Mouse (Mus musculus): ENCODE results near the gene Acvr1b. TPM values are rescaled to one million over a fixed set of nuclear protein-coding genes. Genes with fewer than 3 reads are reported as not detected.
A peak's percentile ranks its signal among the peaks of the same experiment; 100 is the strongest.

The Acvr1b gene
- 22.4 and 24.1 TPM in 2 replicates for polyA plus RNA-seq (2015; fragmentation: Nextera tagmentation; extraction: Ambion mirVana)

DNA sequence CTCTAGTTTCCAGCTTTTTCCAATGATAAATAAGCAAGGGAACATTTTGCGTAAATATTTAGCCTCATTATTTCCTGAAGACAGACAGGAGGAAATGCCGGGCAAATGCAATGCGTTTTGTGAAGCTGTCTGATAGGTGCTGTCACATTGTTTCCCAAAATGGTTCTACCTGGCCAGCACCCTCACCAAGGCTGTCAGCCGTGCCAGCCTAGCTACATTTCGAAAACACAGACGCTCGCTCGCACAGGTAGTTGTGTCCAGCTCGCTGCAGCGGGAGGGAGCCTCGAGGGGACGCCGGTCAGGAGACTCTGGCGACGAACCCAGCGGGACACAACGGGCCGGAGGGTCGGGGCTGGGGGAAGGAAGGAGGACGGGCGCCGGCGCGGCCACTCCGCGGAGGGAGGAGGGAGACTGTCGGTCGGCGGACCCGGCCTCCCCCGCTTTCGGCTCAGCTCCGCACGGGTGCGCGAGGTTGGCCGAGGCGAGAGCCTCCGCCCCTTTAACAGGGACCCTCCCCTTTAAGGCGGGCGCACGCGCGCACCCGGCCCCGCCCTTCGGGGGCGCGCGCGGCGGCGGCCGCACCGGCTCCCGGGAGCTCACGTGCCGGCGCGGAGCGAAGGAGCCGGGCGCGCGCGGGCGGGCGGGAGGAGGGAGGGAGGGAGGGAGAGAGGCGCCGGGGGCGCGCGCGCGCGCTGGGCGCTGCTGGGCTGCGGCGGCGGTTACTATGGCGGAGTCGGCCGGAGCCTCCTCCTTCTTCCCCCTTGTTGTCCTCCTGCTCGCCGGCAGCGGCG, at the start of gene Acvr1b:
Gene Acvr1b, plus strand, starts transcription at position 647 of the 791 bp plus-strand sequence.
- Histone ChIP-seq H3K9me3 (ENCODE audit: control insufficient read depth, low read length) (no peaks in the 10 kb centered on the region), H3K27ac (ENCODE audit: low read depth, low read length) (peak within 1 kb of the TSS; percentile 91), H3K4me2 (ENCODE audit: low read length) (peak within 1 kb of the TSS; percentile 87), H3K9ac (ENCODE audit: low read depth, low read length) (peak within 1 kb of the TSS; percentile 97), H3K4me3 (ENCODE audit: low read length) (peak within 1 kb of the TSS; percentile 91), H3K27me3 (replicated peaks; ENCODE audit: control insufficient read depth, insufficient read depth, low read length) (no peaks in the 10 kb centered on the region), H3K36me3 (ENCODE audit: control insufficient read depth, insufficient read depth, low read length) (no peaks in the 10 kb centered on the region), H3K4me1 (ENCODE audit: control insufficient read depth, insufficient read depth, low read depth, low read length) (peaks cover 24% of the 10 kb centered on the region)
- 1% methylated on average over 39 of the region's 87 CpGs for WGBS
- ATAC-seq, result peak; percentile 93

DNA sequence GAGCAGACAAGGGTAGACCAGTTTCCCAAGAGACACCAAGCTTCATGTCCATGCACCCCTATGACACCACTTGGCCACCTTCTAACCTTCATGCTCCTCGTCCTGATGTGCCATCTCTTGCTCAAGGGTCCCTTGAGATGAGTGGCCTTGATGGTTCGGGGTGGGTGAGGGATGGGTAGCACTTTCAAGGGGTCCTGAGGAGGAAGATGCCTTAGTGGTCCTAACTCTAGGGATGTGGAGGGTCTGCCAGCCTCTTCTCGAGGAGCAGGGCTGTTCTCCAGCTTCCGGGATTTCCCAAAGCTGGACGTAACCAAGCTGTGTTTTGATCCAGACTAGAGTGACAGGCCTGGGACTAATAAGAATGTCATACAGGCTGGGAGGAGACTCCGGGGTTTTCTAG, 48.3 kb upstream of the Acvr1b start:
- Histone ChIP-seq H3K9ac (ENCODE audit: low read depth, low read length) (no peak overlapping the region), H3K4me3 (ENCODE audit: low read length) (no peak overlapping the region), H3K27ac (ENCODE audit: low read depth, low read length) (no peak overlapping the region), H3K9me3 (ENCODE audit: control insufficient read depth, low read length) (no peaks in the 10 kb centered on the region), H3K36me3 (ENCODE audit: control insufficient read depth, insufficient read depth, low read length) (no peaks in the 10 kb centered on the region), H3K4me2 (ENCODE audit: low read length) (no peak overlapping the region), H3K27me3 (replicated peaks; ENCODE audit: control insufficient read depth, insufficient read depth, low read length) (peaks cover 22% of the 10 kb centered on the region), H3K4me1 (ENCODE audit: control insufficient read depth, insufficient read depth, low read depth, low read length) (peaks cover 7% of the 10 kb centered on the region)
- WGBS, result 92% methylated on average over 6 of the region's 6 CpGs
- ATAC-seq, result no peak

DNA sequence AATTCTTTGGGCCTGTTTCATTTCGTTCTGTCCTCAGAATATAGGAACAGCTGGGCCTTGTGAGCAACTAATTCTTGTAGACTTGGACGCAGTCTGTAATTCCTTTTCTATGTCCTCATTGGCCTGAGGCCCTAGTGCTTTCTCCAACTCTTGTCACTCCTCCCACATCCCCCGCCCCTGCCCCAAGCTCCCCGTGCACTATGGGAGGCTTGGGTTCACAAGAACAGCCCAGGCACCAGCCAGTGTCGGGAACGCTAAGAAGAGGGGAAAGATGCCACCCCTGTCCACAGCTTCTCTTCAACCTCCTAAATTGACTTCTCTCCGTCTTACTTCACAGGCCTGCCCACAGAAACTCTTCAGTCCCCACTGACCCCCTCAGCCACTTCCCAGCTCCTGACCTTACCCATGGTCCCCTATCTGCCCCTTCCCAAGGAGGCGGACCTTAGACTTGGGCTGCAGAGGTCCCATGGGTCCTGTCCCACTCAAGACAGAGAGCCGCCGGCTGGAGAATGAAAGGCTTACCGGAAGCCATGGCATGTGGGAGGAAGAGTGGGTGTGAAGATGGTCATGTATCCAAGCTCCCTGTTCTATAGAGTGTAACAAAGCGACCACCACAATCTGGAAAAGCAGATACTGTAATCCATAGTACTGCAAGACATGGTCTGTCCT, 46.9 kb upstream of the Acvr1b start:
- 81% methylated on average over 12 of the region's 12 CpGs for WGBS
- H3K36me3 ChIP-seq (ENCODE audit: control insufficient read depth, insufficient read depth, low read length), result no peaks in the 10 kb centered on the region
- peaks cover 12% of the 10 kb centered on the region for H3K4me1 ChIP-seq (ENCODE audit: control insufficient read depth, insufficient read depth, low read depth, low read length)
- no peak overlapping the region for H3K4me3 ChIP-seq (ENCODE audit: low read length)
- no peak for ATAC-seq
- no peak overlapping the region for H3K27ac ChIP-seq (ENCODE audit: low read depth, low read length)
- no peak overlapping the region for H3K9ac ChIP-seq (ENCODE audit: low read depth, low read length)
- no peaks in the 10 kb centered on the region for H3K9me3 ChIP-seq (ENCODE audit: control insufficient read depth, low read length)
- peaks cover 26% of the 10 kb centered on the region for H3K27me3 ChIP-seq (replicated peaks; ENCODE audit: control insufficient read depth, insufficient read depth, low read length)
- no peak overlapping the region for H3K4me2 ChIP-seq (ENCODE audit: low read length)

DNA sequence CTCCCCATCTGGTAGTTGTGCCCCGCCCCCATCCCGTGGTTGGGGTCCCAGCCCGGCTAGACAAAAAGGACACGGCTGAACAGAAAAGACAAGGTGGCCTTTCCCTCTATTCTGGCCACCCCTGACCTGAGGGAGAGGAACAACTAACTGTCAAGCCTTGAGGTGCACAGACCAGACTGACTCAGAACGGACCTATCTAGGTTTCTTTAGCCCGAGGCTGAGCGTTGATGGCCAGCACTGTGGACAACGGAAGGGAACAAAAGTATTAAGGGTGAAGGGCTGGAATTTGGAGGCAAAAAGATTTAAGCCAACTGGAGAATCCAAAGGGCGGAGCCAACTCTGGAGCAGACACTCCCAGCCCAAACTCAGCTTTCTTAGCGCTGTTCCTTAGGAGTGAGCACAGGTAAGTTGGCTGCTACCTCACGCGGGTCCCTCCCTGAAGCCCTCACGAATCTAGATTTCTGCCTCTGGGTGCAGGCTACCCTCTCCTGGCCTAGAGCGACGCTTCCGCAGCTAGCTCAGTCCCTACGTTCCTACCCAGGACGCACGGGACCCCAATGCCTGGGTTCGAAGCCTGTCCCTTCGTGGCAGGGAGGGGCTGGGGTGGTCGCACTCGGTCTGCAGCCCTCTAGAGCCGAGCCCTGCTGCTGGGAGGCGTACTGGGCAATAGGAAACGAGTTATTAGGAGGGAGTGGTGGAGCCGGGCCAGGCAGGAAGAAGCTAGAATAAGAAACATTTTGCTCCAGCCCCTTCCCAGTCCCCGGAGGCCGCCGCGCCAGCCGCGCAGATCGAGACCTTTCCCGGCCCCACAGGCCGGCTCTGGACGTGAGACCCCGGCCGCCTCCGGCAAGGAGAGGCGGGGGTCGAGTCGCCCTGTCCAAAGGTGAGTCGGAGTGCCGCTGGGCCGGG, 45.4 kb upstream of the Acvr1b start, which contains the start of gene Acvrl1:
Gene Acvrl1, plus strand, starts transcription at position 342 of the 909 bp plus-strand sequence.
- Histone ChIP-seq H3K4me2 (ENCODE audit: low read length) (peak within 1 kb of the TSS; percentile 60), H3K4me1 (ENCODE audit: control insufficient read depth, insufficient read depth, low read depth, low read length) (peaks cover 13% of the 10 kb centered on the region), H3K9ac (ENCODE audit: low read depth, low read length) (peak within 1 kb of the TSS; percentile 59), H3K27ac (ENCODE audit: low read depth, low read length) (no peak within 1 kb of the TSS), H3K9me3 (ENCODE audit: control insufficient read depth, low read length) (no peaks in the 10 kb centered on the region), H3K27me3 (replicated peaks; ENCODE audit: control insufficient read depth, insufficient read depth, low read length) (peaks cover 26% of the 10 kb centered on the region), H3K36me3 (ENCODE audit: control insufficient read depth, insufficient read depth, low read length) (no peaks in the 10 kb centered on the region), H3K4me3 (ENCODE audit: low read length) (peak within 1 kb of the TSS; percentile 36)
- 4% methylated on average over 45 of the region's 46 CpGs for WGBS
- no peak for ATAC-seq

DNA sequence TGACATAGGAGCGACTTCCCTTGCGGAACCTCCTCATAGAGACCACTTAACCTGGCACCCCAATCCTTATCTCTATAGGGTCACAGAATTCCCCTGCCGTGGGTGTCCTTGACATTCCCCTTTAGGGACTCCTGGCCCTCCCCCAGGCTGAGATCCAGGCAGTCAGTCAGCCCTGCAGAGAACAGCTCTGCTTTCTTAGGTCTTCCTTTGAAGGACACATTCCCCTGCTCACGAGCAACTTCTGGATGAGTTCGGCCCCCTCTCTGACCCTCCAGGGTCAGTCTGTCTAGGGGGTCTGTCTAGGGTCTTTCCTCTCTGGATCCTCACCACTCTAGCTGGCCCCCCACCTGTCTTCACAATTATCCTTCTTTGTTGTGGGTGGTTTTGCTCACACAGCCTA, 44.5 kb upstream of the Acvr1b start:
- no peak overlapping the region for H3K9ac ChIP-seq (ENCODE audit: low read depth, low read length)
- no peak overlapping the region for H3K27ac ChIP-seq (ENCODE audit: low read depth, low read length)
- H3K36me3 ChIP-seq (ENCODE audit: control insufficient read depth, insufficient read depth, low read length), result no peaks in the 10 kb centered on the region
- 38% methylated on average over 5 of the region's 5 CpGs for WGBS
- ATAC-seq, result no peak
- H3K4me2 ChIP-seq (ENCODE audit: low read length), result peak overlapping the region; percentile 5
- H3K27me3 ChIP-seq (replicated peaks; ENCODE audit: control insufficient read depth, insufficient read depth, low read length), result peaks cover 26% of the 10 kb centered on the region
- H3K4me1 ChIP-seq (ENCODE audit: control insufficient read depth, insufficient read depth, low read depth, low read length), result peaks cover 16% of the 10 kb centered on the region
- 0 out of 2 replicates have a peak overlapping the region, but pooled peaks have one; percentile 4 for H3K4me3 ChIP-seq (ENCODE audit: low read length)
- no peaks in the 10 kb centered on the region for H3K9me3 ChIP-seq (ENCODE audit: control insufficient read depth, low read length)

DNA sequence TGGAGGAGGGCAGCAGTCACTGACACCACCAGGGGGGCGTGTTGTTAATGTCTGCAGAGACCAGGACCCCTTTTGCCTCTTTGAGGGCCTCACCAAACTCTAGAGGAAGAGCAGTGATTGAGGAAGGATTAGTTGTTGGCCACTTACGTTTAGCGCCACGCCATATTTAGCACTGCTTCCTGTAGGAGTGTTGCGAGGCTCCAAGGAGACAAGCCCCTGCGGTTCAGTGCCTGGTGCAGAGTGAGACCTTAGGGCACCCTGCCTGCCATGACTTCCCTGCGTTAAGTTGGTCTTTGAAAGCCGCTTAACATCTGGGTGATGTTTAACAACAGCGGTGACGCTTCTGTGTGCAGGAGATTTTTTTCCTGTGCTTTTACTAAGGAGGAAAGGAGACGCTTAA, 42.4 kb upstream of the Acvr1b start:
- Histone ChIP-seq H3K4me1 (ENCODE audit: control insufficient read depth, insufficient read depth, low read depth, low read length) (peaks cover 16% of the 10 kb centered on the region), H3K27ac (ENCODE audit: low read depth, low read length) (no peak overlapping the region), H3K9me3 (ENCODE audit: control insufficient read depth, low read length) (no peaks in the 10 kb centered on the region), H3K4me2 (ENCODE audit: low read length) (peak overlapping the region; percentile 24; the same call in 1 of the 2 replicates), H3K27me3 (replicated peaks; ENCODE audit: control insufficient read depth, insufficient read depth, low read length) (peaks cover 26% of the 10 kb centered on the region), H3K36me3 (ENCODE audit: control insufficient read depth, insufficient read depth, low read length) (no peaks in the 10 kb centered on the region), H3K9ac (ENCODE audit: low read depth, low read length) (no peak overlapping the region), H3K4me3 (ENCODE audit: low read length) (no peak overlapping the region)
- 47% methylated on average over 11 of the region's 11 CpGs for WGBS
- no peak for ATAC-seq

DNA sequence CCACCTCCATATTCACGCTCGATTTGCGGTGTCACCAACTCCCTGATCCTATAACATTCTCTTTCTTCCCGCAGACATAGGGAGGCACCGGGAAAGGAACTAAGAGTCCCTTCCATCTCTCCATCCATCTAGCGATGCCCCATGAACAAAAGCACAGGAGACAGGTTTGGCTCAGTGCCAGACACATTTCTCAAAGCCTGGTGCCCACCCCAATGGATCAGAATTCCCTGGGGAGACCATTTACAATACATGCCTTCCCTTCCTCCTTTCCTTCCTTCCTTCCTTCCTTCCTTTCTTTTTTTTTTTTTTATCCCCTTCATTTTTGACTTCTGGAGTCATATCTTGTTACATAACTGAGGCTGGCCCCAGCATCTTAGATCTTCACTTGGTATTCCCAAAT, 41.8 kb upstream of the Acvr1b start:
- WGBS, result 42% methylated on average over 6 of the region's 6 CpGs

DNA sequence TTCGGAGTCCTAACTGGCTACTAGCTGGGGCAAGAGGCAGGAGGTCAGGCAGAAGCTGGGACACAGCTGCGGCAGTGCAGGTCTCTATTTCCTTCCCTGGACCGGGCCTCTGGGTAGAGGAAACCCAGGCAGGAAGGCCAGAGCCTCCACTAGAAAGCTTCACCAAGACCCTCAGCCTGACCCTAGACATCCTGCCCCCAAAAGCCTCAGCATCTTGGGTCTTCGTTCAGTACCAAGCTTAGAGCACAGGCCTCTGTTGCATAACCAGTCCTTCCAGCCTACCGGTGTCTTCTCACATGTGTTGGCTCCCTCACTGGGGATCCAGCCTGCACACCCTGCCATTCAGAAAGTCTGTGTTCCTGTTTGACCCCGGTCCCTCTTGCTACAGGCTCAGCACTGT, 41.1 kb upstream of the Acvr1b start:
- no peaks in the 10 kb centered on the region for H3K9me3 ChIP-seq (ENCODE audit: control insufficient read depth, low read length)
- H3K27ac ChIP-seq (ENCODE audit: low read depth, low read length), result no peak overlapping the region; the same call in 1 of the 2 replicates
- WGBS, result 83% methylated on average over 6 of the region's 6 CpGs
- no peak overlapping the region for H3K4me3 ChIP-seq (ENCODE audit: low read length)
- no peaks in the 10 kb centered on the region for H3K36me3 ChIP-seq (ENCODE audit: control insufficient read depth, insufficient read depth, low read length)
- H3K4me2 ChIP-seq (ENCODE audit: low read length), result no peak overlapping the region
- H3K4me1 ChIP-seq (ENCODE audit: control insufficient read depth, insufficient read depth, low read depth, low read length), result peaks cover 16% of the 10 kb centered on the region
- ATAC-seq, result no peak
- peaks cover 22% of the 10 kb centered on the region for H3K27me3 ChIP-seq (replicated peaks; ENCODE audit: control insufficient read depth, insufficient read depth, low read length)
- no peak overlapping the region for H3K9ac ChIP-seq (ENCODE audit: low read depth, low read length)

More for the DNA sequence above, 41.8 kb upstream of the Acvr1b start:
- H3K4me1 ChIP-seq (ENCODE audit: control insufficient read depth, insufficient read depth, low read depth, low read length), result peaks cover 16% of the 10 kb centered on the region
- H3K27ac ChIP-seq (ENCODE audit: low read depth, low read length), result no peak overlapping the region
- H3K9me3 ChIP-seq (ENCODE audit: control insufficient read depth, low read length), result no peaks in the 10 kb centered on the region
- H3K4me2 ChIP-seq (ENCODE audit: low read length), result peak overlapping the region; percentile 24; the same call in 1 of the 2 replicates
- H3K36me3 ChIP-seq (ENCODE audit: control insufficient read depth, insufficient read depth, low read length), result no peaks in the 10 kb centered on the region
- ATAC-seq, result no peak
- H3K27me3 ChIP-seq (replicated peaks; ENCODE audit: control insufficient read depth, insufficient read depth, low read length), result peaks cover 26% of the 10 kb centered on the region
- H3K4me3 ChIP-seq (ENCODE audit: low read length), result no peak overlapping the region
- no peak overlapping the region for H3K9ac ChIP-seq (ENCODE audit: low read depth, low read length)

All from hindbrain, embryonic 16.5 days (tissue).